Mouse (Mus musculus) liver, embryonic 11.5 days (tissue): ENCODE measurements around the gene Smyd3. TPM values are rescaled to one million over a fixed set of nuclear protein-coding genes. Genes with fewer than 3 reads are reported as not detected.

ENCODE experiments used
- ATAC-seq: fragments of 200-750 bp; cut with Nextera tagmentation; replicated peaks from 2 replicates; pipeline ENCODE4 v1.8.0; 2017; ENCODE audit warnings: moderate number of reproducible peaks, mild to moderate bottlenecking, moderate TSS enrichment, moderate library complexity; ENCODE audit not compliant: low FRiP score
- DNase-seq: peaks from one replicate; pipeline ENCODE4 v3.0.0-alpha.2; 2017; ENCODE audit warnings: low spot score
- H3K27ac ChIP-seq: fragments of 300-500 bp; sonication (generic); 2 replicates; pipeline ENCODE4 v1.5.1; 2014; ENCODE audit warnings: mild to moderate bottlenecking, low read depth, low read length, control low read depth
- H3K27me3 ChIP-seq: fragments of 300-500 bp; sonication (generic); replicated peaks from 2 replicates; pipeline ENCODE4 v1.6.1; 2014; ENCODE audit warnings: low read length, mixed read lengths; ENCODE audit not compliant: control insufficient read depth, insufficient read depth
- H3K36me3 ChIP-seq: fragments of 300-500 bp; sonication (generic); 2 replicates; pipeline ENCODE4 v1.6.1; 2014; ENCODE audit warnings: mild to moderate bottlenecking, low read length, moderate library complexity, mixed read lengths; ENCODE audit not compliant: control insufficient read depth, insufficient read depth
- H3K4me1 ChIP-seq: fragments of 300-500 bp; sonication (generic); replicated peaks from 2 replicates; pipeline ENCODE4 v1.6.1; 2014; ENCODE audit warnings: low read length, mixed read lengths; ENCODE audit not compliant: control insufficient read depth, insufficient read depth
- H3K4me2 ChIP-seq: fragments of 300-500 bp; sonication (generic); 2 replicates; pipeline ENCODE4 v1.6.1; 2014; ENCODE audit warnings: mild to moderate bottlenecking, control low read depth, moderate library complexity
- H3K4me3 ChIP-seq: fragments of 300-500 bp; sonication (generic); 2 replicates; pipeline ENCODE4 v1.5.1; 2014; ENCODE audit warnings: low read depth, low read length, control low read depth
- H3K9ac ChIP-seq: fragments of 300-500 bp; sonication (generic); 2 replicates; pipeline ENCODE4 v1.6.1; 2014; ENCODE audit warnings: low read depth, low read length, control low read depth
- H3K9me3 ChIP-seq: fragments of 300-500 bp; sonication (generic); 2 replicates; pipeline ENCODE4 v1.6.1; 2016; ENCODE audit warnings: low read length, inconsistent platforms, mixed read lengths; ENCODE audit not compliant: control insufficient read depth
- WGBS: fragments of 180-500 bp; shearing (Covaris S2); extraction: QIAGEN DNeasy Blood & Tissue Kit; methylation state at CpG from one replicate; pipeline ENCODE4 v1.1.7; 2014; 5-methylcytosine and 5-hydroxymethylcytosine counted together
- polyA plus RNA-seq: library from polyadenylated mRNA; unstranded; fragments of >200 nt; fragmentation: Nextera tagmentation; extraction: Ambion mirVana; gene quantifications from 2 replicates; pipeline ENCODE4 v1.2.1, GENCODE M21; 2014

Gene Smyd3
- polyA plus RNA-seq, 1 experiment from 2014 or later: 17.3 TPM

DNA sequence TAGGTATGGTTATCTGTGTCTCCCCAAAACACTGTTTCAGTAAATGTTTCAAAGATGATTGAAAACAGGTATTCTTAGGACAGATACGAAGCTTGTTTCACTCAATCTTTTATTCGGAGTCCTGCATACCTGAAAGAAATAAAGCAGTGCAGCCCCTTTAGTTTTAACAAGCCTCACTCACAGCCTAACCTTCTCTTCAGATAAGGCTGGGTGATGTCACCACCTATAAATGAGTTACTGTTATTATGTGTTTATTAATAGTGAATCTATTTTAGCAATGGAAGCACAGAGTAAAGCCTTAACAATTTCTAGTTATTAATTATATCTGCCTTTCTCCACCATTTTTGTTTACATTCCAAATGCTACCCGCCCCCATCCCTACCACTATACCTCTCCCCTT, 228.1 kb downstream of the Smyd3 start:
- no peaks in the 10 kb centered on the region for H3K36me3 ChIP-seq
- H3K27me3 ChIP-seq: no peaks in the 10 kb centered on the region
- ATAC-seq (no peak), DNase-seq (no peak)
- H3K9ac ChIP-seq: no peak overlapping the region
- H3K4me2 ChIP-seq: no peak overlapping the region
- no peaks in the 10 kb centered on the region for H3K9me3 ChIP-seq
- H3K4me1 ChIP-seq: no peaks in the 10 kb centered on the region
- WGBS: 84% methylated on average over 3 of the region's 3 CpGs
- no peak overlapping the region for H3K27ac ChIP-seq
- no peak overlapping the region for H3K4me3 ChIP-seq

GRCm38 (mm10) chr1:179286748-179287147, 231.1 kb downstream of the Smyd3 start:
- Histone ChIP-seq H3K27me3 (no peaks in the 10 kb centered on the region), H3K4me2 (no peak overlapping the region), H3K4me3 (no peak overlapping the region), H3K9ac (no peak overlapping the region), H3K36me3 (no peaks in the 10 kb centered on the region), H3K9me3 (no peaks in the 10 kb centered on the region), H3K4me1 (no peaks in the 10 kb centered on the region), H3K27ac (no peak overlapping the region)
- ATAC-seq: no peak
- 85% methylated on average over 6 of the region's 6 CpGs for WGBS
- no peak for DNase-seq

DNA sequence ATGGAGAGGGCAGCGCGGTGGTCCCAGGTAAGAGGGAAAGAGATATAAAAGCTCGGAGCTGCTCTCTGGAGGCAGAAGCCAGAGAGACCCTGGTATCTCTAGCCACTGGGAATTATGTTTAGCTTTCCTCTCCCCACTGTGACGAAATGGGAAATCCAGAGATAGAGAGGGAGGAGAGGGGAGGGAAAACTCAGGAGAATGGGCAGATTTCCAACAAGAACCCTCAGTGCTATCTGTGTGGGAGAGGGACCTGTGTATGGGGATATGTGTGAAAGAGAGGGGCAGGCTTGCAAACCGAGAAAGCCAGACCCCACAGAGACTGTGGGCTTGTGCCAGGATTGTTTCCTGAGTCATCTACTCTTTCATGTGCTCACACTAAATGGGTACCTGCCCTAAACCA, 235.0 kb downstream of the Smyd3 start:
- Histone ChIP-seq H3K27ac (no peak overlapping the region), H3K36me3 (no peaks in the 10 kb centered on the region), H3K4me3 (no peak overlapping the region), H3K9me3 (no peaks in the 10 kb centered on the region), H3K4me2 (no peak overlapping the region), H3K4me1 (no peaks in the 10 kb centered on the region), H3K27me3 (no peaks in the 10 kb centered on the region), H3K9ac (no peak overlapping the region)
- DNase-seq (no peak), ATAC-seq (no peak)
- WGBS: 77% methylated on average over 5 of the region's 5 CpGs

DNA sequence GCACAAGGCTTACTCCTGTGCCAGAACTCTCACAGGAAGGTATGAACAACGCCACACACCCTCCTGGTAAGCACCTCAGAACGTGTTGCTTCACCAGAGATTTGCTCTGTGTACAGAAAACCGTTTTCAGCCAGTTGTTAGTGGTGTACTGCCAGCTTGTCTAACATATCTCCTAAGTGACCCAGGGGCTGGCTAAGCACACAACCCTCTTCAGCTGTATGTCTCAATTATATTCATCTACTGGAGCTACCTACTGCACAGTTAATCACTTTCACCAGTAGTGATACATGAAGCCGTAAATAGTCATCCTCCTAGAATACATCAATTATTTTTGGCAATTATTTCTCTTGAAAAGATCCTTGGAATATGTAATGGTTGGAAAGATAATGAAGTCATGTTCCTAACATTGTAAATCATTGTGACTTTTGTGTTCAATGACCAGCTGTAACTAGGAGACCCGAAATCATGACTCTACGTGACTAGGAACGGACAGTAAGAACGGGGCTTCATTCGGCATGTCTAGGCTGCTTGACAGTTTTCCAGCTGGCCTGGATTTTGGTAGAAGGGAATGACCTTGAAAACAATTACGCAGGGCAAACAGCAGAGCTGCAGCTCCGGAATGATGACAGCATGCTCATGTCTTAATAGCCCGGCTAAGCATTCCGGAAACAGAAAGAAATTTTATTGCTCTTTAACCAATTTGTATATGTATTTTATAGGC, 236.3 kb downstream of the Smyd3 start:
- no peak overlapping the region for H3K27ac ChIP-seq
- WGBS: 80% methylated on average over 13 of the region's 13 CpGs

GRCm38 (mm10) chr1:179279116-179279515, 238.7 kb downstream of the Smyd3 start:
- Histone ChIP-seq H3K27me3 (no peaks in the 10 kb centered on the region), H3K4me1 (no peaks in the 10 kb centered on the region), H3K27ac (no peak overlapping the region), H3K36me3 (no peaks in the 10 kb centered on the region), H3K4me2 (no peak overlapping the region), H3K9ac (no peak overlapping the region), H3K4me3 (no peak overlapping the region), H3K9me3 (no peaks in the 10 kb centered on the region)
- DNase-seq (no peak), ATAC-seq (no peak)
- WGBS: 98% methylated on average over 4 of the region's 4 CpGs

More for the DNA sequence above, 236.3 kb downstream of the Smyd3 start:
- DNase-seq: no peak
- Histone ChIP-seq H3K9ac (no peak overlapping the region), H3K9me3 (no peaks in the 10 kb centered on the region), H3K4me1 (no peaks in the 10 kb centered on the region), H3K4me3 (no peak overlapping the region), H3K36me3 (no peaks in the 10 kb centered on the region), H3K4me2 (no peak overlapping the region), H3K27me3 (no peaks in the 10 kb centered on the region)
- ATAC-seq: no peak

DNA sequence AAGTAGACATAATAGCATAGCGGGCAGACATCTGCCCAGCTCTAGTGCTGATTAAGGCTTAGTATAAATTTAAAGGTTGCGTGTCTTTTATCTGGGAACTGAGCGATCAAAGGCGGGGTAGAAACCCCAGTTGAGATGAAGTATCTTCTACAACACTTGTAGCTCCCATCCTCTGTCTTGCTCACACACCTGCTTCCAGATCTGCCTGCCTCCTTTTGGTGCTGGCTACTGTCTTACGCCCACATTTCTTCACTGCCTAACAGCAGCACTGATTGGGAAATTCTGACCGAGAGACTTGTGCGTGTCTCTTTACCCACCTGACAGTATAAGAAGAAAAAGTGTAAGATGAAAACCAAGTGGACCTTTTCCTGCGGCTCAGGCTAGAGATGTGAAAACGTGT, 240.5 kb downstream of the Smyd3 start:
- H3K4me2 ChIP-seq: no peak overlapping the region
- no peak for ATAC-seq
- no peaks in the 10 kb centered on the region for H3K27me3 ChIP-seq
- no peak overlapping the region for H3K27ac ChIP-seq
- no peaks in the 10 kb centered on the region for H3K4me1 ChIP-seq
- H3K9ac ChIP-seq: no peak overlapping the region
- no peak overlapping the region for H3K4me3 ChIP-seq
- 91% methylated on average over 9 of the region's 9 CpGs for WGBS
- no peak for DNase-seq
- no peaks in the 10 kb centered on the region for H3K9me3 ChIP-seq
- H3K36me3 ChIP-seq: no peaks in the 10 kb centered on the region

GRCm38 (mm10) chr1:179276866-179277265, 241.0 kb downstream of the Smyd3 start:
- Histone ChIP-seq H3K4me1 (no peaks in the 10 kb centered on the region), H3K9ac (no peak overlapping the region), H3K4me2 (no peak overlapping the region), H3K27me3 (no peaks in the 10 kb centered on the region), H3K27ac (no peak overlapping the region), H3K4me3 (no peak overlapping the region), H3K36me3 (no peaks in the 10 kb centered on the region), H3K9me3 (no peaks in the 10 kb centered on the region)
- ATAC-seq (no peak), DNase-seq (no peak)
- 96% methylated on average over 1 of the region's 1 CpGs for WGBS

- ATAC-seq (no peak), DNase-seq (no peak)
- H3K9ac ChIP-seq: no peak overlapping the region
- H3K9me3 ChIP-seq: peaks cover 3% of the 10 kb centered on the region; the same call in 1 of the 2 replicates
- no peaks in the 10 kb centered on the region for H3K36me3 ChIP-seq
- no peaks in the 10 kb centered on the region for H3K27me3 ChIP-seq
- 84% methylated on average over 4 of the region's 4 CpGs for WGBS
- no peak overlapping the region for H3K4me3 ChIP-seq
- H3K4me2 ChIP-seq: no peak overlapping the region
- H3K4me1 ChIP-seq: no peaks in the 10 kb centered on the region
- no peak overlapping the region for H3K27ac ChIP-seq
These were observed 244.9 kb downstream of the Smyd3 start for GRCm38 (mm10) chr1:179272926-179273325.

- DNase-seq (no peak), ATAC-seq (no peak)
- Histone ChIP-seq H3K4me1 (no peaks in the 10 kb centered on the region), H3K9me3 (peaks cover 3% of the 10 kb centered on the region; the same call in 1 of the 2 replicates), H3K4me2 (no peak overlapping the region), H3K27ac (no peak overlapping the region), H3K27me3 (no peaks in the 10 kb centered on the region), H3K4me3 (no peak overlapping the region), H3K9ac (no peak overlapping the region), H3K36me3 (no peaks in the 10 kb centered on the region)
These were observed 245.5 kb downstream of the Smyd3 start for GRCm38 (mm10) chr1:179272351-179272750.
